Mouse (Mus musculus): ENCODE measurements around the gene Gstp2.

The Gstp2 gene

DNA sequence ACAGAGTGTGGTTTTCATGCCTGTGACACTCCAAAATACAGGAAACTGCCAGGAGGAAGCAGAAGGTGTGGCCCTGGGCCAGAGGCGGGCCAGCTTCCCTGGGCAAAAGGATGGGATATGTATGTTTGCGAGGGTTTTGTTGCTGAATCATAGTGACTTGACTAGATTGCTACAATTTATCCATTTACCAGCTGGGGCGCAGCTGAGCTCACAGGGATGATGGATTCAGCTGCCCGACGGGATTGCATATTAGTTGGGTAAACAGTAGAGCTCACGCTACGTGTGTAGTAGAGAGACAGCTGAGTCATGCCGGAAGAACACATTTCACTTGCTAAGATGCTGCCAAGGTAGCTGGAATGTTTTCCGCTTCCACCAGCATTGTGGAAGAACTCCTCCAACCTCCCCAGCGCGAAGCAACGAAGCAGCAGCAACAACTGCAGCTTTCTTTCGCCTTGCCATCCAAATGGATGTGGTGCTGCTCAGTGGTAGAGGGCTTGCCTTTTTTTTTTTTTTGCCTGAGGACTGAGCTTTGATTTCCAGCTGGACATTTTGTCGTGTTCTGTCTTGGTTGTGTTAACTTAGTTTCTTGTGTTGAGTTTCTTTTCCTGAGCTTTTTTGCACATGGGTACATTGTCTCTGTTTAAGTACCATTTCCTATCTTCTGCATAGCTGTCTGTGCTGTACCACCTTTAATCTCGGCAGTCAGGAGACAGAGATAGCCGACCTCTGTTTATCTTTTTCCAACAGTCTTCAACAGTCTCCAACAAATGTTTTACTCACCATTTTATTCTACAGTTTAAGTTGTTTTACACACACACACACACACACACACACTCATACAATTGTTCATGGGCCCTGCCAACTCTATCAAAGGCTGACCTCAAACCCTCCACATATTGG, at the start of gene Gstp2:
Gene Gstp2, minus strand, starts transcription at position 58 of the 900 bp plus-strand sequence.
- DNase-seq (ENCODE audit: low spot score in 2 of 2), result peak; percentile 76 to 87

DNA sequence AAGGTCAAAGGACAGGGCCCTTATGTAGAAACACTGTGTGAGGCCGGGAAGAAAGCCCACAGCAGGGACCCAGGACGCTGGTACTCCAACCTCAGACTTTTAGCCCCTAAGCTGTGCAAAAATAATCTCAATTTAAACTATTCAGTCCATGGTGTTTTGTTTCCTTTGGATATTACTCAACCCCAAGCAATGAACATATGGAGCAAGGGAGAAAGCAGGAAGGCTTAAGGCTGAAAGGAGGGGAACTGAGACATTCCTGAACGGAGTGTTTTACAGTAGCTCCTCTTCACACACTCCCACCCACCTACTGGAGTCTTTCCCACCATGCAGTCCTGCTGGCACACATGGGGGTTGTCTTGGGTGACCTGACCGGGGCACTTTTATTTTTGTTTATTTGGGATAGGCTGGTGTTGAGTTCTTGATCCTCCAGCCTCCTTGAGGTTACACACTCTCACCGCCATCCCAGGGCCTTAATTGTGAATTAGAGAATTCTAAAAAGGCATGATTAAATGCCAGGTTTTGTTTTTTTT, 49.0 kb upstream of the Gstp2 start:
- no peak for DNase-seq (ENCODE audit: low spot score in 2 of 2)

DNA sequence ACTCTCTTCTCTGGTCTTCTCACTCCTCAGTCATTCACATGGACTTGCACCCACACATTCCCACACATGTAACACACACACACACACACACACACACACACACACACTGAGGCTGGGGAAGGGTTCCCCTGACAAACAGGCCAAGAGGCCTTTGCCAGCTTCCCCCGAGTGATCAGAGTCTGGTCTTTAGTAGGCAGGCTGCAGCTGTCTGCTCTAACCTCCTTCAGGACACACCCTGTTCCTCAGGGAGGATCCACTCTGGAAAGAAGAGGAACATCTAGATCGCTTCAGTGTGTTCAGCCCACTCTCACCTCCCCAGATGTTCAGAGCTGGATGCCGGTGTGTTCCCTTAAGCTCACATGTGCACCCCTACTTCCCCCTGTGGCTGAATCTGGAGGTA, 48.5 kb upstream of the Gstp2 start:
- no peak for DNase-seq (ENCODE audit: low spot score in 2 of 2)

DNA sequence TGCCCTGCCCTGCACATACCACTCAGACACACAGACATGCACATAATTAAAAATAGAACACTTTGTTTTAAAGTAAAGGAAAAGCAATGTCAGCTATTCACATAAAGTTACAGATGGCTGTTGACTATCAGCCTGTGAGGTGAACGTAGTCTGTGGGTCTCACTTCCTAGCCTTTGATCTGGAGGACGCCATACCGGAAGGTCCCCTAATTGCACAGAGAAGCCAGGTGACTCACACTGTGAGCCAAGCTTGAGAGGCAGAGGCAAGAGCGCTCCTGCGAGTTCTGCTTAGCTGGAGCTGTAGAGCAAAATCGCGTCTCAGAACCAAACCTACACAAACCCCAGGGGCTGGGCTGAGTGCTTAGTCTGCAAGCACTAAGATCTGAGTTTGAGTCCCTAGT, 47.9 kb upstream of the Gstp2 start:
- DNase-seq (ENCODE audit: low spot score in 2 of 2), result no peak

DNA sequence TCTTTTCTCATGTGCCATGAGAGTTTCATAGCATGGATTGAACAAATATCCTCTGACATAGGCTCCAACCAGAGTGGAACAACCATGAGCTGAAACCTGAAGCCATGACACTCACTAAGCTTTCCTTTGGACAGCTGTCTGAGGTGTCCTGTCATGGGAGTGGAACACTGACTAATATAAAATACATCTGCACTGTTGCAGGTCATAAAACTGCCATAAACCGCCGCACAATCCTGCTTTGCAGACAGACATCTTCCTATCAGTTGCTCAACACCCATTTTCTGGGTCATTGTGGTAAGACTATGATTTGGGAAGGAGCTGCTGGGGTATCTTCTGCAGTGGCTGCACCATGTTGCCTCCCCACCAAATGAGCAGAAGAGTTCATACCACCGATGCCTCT, 46.9 kb upstream of the Gstp2 start:
- DNase-seq (ENCODE audit: low spot score in 2 of 2), result no peak

DNA sequence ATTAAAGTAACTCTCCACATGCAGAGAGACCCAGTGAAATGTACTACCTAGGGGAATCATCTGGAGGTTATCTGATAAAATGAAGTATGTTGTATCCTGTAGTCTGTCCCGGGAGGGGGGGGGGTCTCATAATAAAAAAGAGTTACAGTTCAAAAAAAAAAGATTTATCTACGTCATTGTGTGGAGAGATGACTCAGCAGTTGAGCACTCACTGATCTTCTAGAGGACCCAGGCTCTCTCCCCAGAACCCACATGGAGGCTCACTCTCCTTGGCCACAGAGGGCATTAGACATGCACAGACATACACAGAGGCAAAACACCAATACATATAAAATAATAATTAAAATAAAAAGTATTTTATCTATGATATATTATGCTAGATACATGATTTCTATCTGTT, 45.6 kb upstream of the Gstp2 start:
- DNase-seq (ENCODE audit: low spot score in 2 of 2), result no peak

DNA sequence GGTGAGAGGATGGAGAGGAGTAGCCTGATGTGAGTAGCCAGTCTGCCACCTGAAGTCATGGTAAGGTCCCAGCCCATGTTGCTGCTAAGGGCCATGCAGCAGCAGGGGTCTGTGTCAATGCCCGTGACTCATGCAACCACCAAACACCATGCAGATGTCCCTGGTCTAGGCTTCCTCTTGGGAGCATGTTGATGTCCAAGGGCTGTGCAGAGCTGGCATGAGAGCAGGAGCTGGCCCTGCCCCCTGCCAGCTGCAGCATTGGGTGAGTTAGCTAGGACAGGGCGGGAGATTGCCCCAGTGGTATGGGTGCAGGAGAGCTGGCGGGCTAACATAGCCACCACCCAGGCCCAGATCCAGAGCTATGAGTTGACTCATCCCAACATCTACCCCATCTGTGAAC, 44.6 kb upstream of the Gstp2 start:
- DNase-seq (ENCODE audit: low spot score in 2 of 2), result no peak

DNA sequence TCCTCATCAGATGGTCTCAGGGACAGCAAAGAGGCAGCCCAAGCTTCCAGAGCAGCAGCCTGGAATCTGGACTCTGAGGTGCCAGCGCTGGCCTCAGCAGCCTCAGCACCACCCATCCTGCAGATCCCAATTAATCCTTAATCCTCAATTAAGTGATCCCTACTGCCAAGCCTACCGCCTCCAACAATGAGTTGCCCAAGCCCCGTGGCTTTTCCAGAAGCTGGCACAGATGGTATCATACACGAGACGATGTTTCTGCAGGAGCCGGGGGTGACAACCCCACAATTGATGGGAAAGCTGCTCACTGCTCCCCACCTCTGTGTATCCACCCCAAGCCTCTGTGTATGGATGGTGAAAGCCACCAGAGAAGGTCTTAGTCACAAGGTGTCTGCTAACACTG, 43.3 kb upstream of the Gstp2 start:
- DNase-seq (ENCODE audit: low spot score in 2 of 2), result no peak

DNA sequence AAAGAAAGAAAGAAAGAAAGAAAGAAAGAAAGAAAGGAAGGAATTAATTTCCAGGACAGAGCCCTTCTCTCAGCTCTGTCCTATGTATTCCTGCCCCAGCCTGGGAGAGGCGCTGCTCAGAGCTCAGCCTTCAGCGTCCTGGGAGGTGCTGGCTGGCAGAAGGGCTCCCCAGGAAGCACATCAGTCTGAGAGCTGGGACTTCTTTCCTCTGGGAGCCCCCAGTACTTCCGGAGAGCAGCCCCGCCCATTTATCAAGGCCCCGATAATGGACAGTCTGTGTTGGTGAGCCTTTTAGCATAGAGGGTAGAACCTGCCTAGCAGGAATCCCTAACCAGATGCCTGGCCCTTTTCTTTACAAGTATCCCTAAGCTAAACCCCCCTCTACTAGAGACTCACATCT, 42.3 kb upstream of the Gstp2 start:
- no peak for DNase-seq (ENCODE audit: low spot score in 2 of 2)

DNA sequence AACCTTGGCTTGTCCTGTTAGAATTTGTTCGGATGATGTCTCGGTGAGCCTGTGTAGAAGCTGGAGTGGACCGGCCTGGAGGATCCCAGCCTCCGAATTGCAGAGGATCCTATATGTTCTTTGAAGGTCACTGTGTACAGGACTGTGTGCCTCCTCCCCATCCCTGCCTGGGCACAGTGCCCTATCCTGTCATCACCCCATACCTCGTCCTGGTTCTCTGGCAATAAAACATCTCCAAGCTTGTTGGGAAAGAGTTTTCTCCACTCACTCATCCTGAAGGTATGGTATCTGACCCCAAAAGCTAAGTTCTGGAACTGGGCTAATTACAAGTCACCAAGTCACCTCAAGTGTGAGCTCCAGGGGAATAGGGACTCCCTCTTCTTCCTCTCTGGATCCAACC, 41.3 kb upstream of the Gstp2 start:
- no peak for DNase-seq (ENCODE audit: low spot score in 2 of 2)

DNA sequence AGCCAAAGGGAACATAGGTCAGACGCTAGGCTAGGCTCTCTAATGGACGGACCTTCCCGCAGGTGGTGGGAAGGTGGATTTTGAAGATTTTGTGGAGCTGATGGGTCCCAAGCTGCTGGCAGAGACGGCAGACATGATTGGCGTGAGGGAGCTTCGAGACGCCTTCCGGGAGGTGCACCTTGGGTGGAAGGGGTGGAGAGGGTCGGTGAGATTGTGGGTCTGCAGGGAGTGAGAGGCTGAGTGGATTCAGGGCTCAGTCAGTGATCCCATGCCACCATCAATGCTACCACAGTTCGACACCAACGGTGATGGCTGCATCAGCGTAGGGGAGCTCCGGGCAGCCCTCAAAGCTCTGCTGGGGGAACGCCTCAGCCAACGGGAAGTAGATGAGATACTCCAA, 40.3 kb upstream of the Gstp2 start:
- no peak for DNase-seq (ENCODE audit: low spot score in 2 of 2)

DNA sequence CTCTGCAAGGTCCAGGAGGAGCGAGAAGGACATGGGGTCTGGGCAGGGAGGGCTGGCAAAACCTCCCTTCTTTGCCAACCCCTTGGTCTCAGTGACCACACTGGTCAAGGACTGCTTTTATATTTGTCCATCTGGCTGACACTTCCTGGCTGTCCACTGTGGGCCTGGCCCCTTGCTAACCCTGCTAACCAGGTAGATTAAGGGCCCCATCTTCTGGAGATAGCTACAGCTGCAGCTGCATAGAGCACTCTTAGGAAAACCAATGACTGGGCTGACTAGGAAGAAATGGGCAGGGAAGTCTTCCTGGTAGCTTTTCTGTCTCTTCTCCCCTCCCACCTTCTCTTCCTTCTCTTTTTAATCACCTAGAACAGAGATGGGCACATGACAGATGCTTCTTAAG, 39.2 kb upstream of the Gstp2 start:
- DNase-seq (ENCODE audit: low spot score in 2 of 2), result no peak

DNA sequence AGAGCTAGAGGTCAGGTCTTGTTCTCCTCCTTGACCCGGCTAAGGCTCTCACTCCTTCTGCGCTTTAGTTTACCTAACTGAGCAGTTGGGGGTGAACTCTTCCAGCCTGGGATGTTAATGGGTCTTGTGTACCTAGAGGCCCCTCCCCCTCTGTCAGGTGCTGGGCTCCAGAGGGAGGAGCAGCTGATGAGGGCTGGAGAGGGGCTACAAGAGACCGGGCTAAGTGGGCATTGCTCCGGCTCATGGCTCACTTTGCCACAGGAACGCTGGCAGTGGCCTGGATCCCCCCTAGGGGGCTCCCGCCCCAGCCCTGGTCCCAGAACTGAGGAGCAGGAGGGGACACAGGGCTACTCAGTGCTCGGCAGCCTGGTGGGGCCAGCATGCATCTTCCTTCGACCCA, 38.0 kb upstream of the Gstp2 start:
- DNase-seq (ENCODE audit: low spot score in 2 of 2), result no peak

DNA sequence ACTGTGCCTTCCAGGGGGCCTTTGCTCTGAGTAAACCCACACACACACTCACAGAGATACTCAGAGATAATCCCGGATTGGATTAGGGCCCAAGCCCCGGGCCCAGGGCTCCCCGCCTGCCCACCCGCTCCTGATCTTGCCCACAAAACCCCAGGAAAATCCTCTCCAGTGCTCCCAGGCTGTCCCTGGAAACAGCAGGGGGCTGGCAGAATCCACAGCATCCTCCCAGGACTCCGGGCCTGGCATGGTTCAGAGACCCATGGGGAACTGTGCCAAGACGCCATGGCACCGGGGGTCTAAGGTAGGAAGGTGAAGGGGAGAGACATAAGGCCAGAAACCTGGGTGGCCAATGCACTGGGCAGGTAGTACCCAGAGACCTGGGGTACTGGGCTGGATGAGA, 37.5 kb upstream of the Gstp2 start:
- DNase-seq (ENCODE audit: low spot score in 2 of 2), result no peak

DNA sequence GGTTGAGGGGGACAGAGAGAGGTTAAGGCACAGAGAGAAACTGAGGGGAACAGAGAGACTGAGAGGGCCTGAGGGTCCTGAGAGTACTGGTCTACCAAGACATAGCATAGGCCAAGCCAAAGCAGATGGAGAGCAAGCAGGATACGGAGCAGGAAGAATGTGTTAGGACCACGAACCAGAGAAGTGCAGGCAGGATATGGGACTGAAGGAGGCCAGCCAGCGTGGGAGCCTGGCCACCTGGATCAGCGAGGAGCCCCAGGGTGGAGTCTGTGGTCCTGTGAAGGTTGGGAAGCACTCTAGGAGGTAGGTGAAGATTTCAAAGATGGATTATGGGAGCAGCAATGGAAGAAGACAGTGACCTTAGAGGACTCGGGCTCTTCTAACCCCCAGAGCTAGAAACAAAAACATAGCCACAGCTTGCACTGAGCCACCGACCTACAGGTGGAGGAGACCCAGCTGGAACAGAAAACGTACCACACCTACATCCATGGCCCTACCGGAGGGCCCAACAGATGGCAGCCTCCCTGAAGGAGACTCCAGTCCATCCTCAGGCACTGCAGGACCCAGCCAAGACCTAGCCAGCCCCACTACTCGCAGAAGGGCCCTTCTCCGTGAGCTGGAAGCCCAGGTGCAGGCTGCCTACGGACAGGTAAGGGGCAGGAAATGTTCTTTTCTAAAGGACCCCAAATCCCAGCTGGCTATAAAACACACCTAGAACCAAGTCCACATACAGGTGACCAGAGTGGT, 36.6 kb upstream of the Gstp2 start:
- no peak for DNase-seq (ENCODE audit: low spot score in 2 of 2)

DNA sequence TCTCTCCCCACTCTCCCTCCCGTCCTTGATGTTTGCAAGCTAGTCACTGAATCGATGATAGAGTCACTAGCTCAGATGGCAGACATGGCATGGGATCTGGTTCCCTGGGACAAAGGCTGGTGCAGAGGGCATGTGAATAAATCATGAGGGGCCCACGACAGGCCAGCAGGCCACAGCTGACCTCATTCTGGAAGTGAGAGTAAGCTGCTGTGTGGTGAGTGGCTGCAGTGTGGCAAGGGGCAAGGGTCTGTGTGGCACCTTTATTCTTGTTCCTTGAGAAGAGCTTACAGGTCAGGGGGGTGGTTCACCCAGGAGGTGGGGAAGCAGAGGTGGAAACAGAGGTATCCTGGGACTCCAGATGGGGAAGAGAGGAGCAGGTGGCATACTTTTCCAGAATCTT, 35.6 kb upstream of the Gstp2 start, which contains the start of gene Cabp2:
Gene Cabp2, plus strand, starts transcription at position 185 of the 400 bp plus-strand sequence.
- DNase-seq (ENCODE audit: low spot score in 2 of 2), result no peak

DNA sequence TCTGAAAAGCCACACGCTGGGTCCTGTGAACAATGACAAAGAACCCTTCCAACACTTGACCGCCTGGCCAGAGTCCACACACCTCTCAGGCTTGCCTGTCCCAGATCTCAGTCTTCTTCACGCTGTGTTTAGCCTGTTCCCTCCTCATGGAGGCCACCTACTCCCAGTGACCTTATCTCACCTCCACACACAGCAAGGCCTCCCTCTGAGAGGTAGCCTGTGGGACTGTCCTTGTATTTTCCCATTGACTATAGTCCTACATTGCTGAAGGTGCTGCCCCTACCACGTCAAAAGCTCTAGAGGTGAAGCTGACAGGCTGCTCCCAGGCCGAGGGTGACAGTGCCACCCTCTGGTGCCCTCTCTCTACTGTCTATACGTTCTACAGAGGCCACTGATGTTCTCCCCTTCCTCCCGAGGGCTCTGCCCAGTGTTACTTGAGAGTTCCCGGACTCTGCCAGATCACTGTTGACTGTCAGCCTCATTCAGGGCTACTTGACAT, 34.7 kb upstream of the Gstp2 start:
- DNase-seq (ENCODE audit: low spot score in 2 of 2), result no peak

DNA sequence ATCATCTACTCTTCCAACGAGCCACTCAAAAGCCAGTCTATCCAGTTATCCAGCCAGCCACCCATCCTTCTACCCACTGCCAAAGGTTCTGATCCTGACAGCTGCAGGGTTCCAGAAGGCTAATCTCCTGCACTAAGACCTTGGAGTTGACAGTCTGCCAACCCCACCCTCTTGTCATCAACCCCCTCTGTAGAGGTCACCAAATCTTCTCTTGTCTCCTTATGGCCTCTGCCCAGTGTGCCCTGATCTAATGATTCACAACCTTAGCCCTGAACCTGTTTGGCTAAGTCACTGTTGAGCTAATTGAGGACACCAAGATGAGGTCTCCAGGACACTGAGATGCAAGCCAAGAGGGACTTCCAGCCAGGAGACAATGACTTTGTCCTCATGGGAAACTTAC, 33.8 kb upstream of the Gstp2 start:
- no peak for DNase-seq (ENCODE audit: low spot score in 2 of 2)

DNA sequence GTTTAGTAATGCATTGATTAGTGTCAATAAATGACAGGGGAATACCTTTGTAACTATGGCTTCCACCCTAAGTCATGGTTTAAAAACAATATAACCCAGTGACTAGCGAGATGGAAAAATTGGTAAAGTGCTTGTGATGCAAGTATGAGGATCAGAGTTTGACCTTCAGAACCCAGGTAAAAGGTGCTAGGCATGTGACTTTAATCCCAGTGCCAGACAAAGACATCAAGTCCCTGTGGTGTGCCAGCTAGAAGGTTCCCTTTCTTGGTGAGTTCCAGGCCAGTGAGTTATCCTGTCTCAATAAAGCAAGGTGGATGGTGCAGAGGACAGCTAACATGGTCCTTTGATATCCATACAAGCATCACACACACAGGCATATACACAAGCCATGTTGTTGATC, 29.7 kb upstream of the Gstp2 start:
- DNase-seq (ENCODE audit: low spot score in 2 of 2), result no peak

DNA sequence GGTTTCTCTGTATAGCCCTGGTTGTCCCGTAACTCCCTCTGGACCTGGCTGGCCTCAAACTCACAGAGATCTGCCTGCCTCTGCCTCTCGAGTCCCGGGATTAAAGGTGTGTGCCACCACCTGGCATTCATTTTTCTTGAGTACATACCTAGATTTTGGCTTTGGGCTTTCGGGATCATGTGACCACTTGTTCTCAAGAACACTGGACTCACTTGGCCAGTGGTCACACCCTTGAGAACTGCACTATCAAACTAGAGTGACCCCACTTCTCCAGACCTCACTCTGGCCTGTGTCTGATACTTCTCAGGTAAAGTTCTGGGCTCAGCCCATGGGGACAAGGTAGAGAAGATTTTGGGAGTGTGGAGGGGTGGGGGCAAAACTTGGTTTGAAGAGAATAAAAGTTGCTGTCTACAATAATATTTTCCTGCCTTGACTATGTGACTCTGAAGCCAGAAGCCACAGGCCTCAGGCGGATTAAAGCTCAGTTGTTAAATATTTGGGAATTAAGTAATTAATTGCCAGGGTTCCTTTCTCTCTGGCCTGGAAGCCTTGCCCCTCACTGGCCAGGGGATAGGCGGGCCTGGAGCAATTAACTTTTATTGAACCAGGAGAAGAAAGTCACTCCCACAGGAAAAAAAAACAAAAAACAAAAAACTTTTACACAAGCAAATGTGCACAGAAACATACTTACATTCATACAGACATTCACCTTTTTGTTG, 27.0 kb upstream of the Gstp2 start:
- no peak for DNase-seq (ENCODE audit: low spot score in 2 of 2)

DNA sequence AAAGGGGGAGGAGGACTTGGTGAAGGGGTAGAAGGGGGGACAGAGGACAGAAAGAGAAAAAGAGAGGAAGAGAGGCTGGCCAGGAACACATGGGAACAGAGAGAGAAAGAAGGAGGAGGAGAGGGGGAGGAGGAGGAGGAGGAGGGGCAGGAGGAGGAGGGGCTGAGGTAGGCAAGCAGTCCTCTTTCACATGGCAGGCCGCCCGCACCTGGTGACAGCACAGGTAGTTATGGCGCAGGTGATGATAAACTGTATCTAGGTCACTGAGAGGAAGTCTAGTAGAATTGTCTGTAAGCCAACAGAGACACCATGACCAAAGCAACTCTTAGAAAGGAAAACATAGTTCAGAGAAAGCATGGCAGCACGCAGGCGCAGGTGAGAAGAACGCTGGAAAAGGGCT, 25.6 kb upstream of the Gstp2 start:
- no peak for DNase-seq (ENCODE audit: low spot score in 2 of 2)

DNA sequence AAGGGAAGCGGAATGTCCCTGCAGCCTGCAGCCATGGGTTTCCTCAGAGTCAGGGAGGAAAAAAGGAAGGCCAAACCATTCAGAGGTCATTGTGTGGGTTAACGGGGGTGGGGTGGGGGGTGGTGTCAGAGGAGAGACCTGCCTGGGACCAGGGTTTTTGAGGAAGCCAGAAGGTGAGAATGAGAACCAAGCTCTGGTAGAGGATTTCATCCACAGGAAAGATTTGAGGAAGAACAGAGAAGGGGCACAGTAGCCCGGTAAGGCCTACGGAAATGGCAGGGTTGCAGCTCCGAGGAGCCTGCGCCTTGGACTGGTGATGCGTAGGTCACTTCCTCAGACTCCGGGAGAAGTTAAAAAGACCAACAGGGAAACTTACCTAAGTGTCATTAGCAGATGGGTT, 24.9 kb upstream of the Gstp2 start:
- DNase-seq (ENCODE audit: low spot score in 2 of 2), result no peak
